Comparison of ENCODE assay signal across 8 mouse cellular contexts in the genomic region with DNA sequence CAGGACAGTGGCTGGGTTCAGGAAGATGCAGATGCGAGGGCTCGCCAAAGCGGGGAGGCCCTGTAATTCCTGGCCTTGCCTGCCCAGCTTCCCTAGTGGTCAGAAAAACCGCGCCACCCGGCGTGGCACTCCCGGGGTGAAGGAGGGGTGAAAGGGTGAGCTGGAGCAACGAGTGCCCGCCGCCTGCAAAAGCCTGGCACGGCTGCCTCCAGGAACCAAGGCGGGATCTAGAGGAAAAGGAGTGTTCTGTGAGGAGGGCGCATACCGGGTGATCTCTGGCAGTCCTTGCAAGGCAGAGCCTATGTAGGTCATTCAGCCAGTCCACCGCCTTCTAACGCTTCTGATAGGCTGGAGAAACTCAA. TPM values are rescaled to one million over a fixed set of nuclear protein-coding genes. Genes with fewer than 3 reads are reported as not detected.
DNase-seq lines count a peak whose midpoint lies in the region; ATAC-seq lines count a peak whose summit lies in the region.

No protein-coding gene starts in this region.

- DNase-seq in MN1 (ENCODE audit: low spot score), result peak; percentile 95
- DNase-seq in cerebellum, adult 8-10 months, result peak; percentile 69
- peak; percentile 41 to 68 for DNase-seq in frontal cortex, adult 2 months (ENCODE audit: extremely low spot score in 1 of 2, low spot score in 1 of 2)
- DNase-seq in hindbrain, embryonic 10.5 days (ENCODE audit: low spot score), result no peak
- DNase-seq in layer of hippocampus, adult 9-11 months, result peak; percentile 76
- DNase-seq in right cerebral cortex, adult 18-20 months, result peak; percentile 72
- DNase-seq in urinary bladder, postnatal 25 days (ENCODE audit: low spot score), result peak; percentile 63

- peak overlapping the region; percentile 91 for H3K4me2 ChIP-seq in lung, embryonic 15.5 days

- H3K27ac ChIP-seq in hindbrain, embryonic 10.5 days, result peak overlapping the region; percentile 94
- peak overlapping the region; percentile 97 for H3K27ac ChIP-seq in lung, embryonic 15.5 days

- H3K4me3 ChIP-seq in hindbrain, embryonic 10.5 days, result peak overlapping the region; percentile 90
- peak overlapping the region; percentile 78 for H3K4me3 ChIP-seq in lung, embryonic 15.5 days

- no peaks in the 10 kb centered on the region for H3K27me3 ChIP-seq in hindbrain, embryonic 10.5 days (ENCODE audit: insufficient read depth, poor library complexity, severe bottlenecking)
- no peaks in the 10 kb centered on the region for H3K27me3 ChIP-seq in lung, embryonic 15.5 days

- H3K9ac ChIP-seq in lung, embryonic 15.5 days, result peak overlapping the region; percentile 63

- no peaks in the 10 kb centered on the region for H3K9me3 ChIP-seq in hindbrain, embryonic 10.5 days
- H3K9me3 ChIP-seq in lung, embryonic 15.5 days, result no peaks in the 10 kb centered on the region

- H3K4me1 ChIP-seq in hindbrain, embryonic 10.5 days (replicated peaks), result peaks cover 32% of the 10 kb centered on the region
- peaks cover 31% of the 10 kb centered on the region for H3K4me1 ChIP-seq in lung, embryonic 15.5 days

- peak; percentile 40 for ATAC-seq in lung, embryonic 15.5 days (ENCODE audit: borderline replicate concordance, extremely low read depth, low FRiP score, low TSS enrichment)

- 1% methylated on average over 17 of the region's 17 CpGs for WGBS in hindbrain, embryonic 10.5 days
- under 1% methylated on average over 17 of the region's 17 CpGs for WGBS in lung, embryonic 15.5 days

- H3K36me3 ChIP-seq in hindbrain, embryonic 10.5 days, result no peaks in the 10 kb centered on the region
- no peaks in the 10 kb centered on the region for H3K36me3 ChIP-seq in lung, embryonic 15.5 days

RNA-seq across cellular contexts. Expression of a gene that starts 0.6 kb away (rescaled TPM):
- 49.5 and 49.6 TPM in 2 replicates for polyA plus RNA-seq in frontal cortex, adult 2 months (2012; rRNA removed)
- 12.6 and 16.1 TPM in 2 replicates for polyA plus RNA-seq in hindbrain, embryonic 10.5 days (2016; fragmentation: Nextera tagmentation; extraction: Ambion mirVana)
- polyA plus RNA-seq in lung, embryonic 15.5 days (2015; fragmentation: Nextera tagmentation; extraction: Ambion mirVana), result 22.8 and 28.6 TPM in 2 replicates
